Mouse (Mus musculus): ENCODE measurements around the gene Ggt1.
A peak's percentile ranks its signal among the peaks of the same experiment; 100 is the strongest.
"Not testable (repeated sequence)": the region's sequence is repeated elsewhere in the genome, so short reads cannot be mapped to it uniquely, and the experiment has no call there.

The Ggt1 gene

GRCm38 (mm10) chr10:75561071-75561654 is at the start of gene Ggt1:
Gene Ggt1, plus strand, starts transcription at chr10:75561604.
- no peak for DNase-seq (ENCODE audit: low read depth)

DNA sequence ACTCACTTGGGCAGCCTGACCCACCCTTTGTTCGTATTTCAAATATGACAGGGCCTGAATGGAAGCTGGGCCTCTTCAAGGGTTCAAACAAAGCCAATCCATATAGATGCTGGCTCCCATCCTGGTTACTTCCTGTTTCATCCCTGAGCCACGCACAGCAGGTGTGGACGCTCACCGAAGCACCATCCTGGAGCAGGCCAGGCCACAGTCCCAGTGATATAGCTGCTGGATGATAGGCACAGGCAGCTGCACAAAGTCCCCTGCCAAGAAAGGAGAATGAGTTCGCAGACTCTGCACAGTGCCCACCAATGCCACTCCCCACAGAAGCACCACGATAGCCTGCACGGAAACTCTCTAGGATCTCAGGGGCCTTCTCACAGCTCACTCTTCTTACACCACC is 49.5 kb upstream of the Ggt1 start:
- DNase-seq (ENCODE audit: low read depth), result no peak

DNA sequence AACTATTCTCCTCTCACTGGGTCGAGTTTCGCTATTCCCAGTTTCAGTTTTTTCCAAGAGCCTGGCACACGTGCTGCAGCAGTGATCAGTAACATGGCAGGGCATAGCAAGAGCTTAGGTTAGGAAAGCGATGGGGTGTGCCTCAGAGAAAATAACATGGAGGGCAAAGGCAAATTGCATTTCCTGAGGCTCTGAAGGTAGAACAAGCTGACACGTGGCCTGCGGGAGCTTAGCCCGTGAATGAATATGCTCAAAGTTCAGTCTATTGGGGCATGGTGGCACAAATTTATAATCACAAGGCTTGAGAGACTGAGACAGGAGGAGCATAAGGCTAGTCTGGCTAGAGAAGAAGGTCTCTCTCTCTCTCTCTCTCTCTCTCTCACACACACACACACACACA is 48.6 kb upstream of the Ggt1 start:
- no peak for DNase-seq (ENCODE audit: low read depth)

GRCm38 (mm10) chr10:75513306-75514067 is 47.9 kb upstream of the Ggt1 start:
- no peak for DNase-seq (ENCODE audit: low read depth)

DNA sequence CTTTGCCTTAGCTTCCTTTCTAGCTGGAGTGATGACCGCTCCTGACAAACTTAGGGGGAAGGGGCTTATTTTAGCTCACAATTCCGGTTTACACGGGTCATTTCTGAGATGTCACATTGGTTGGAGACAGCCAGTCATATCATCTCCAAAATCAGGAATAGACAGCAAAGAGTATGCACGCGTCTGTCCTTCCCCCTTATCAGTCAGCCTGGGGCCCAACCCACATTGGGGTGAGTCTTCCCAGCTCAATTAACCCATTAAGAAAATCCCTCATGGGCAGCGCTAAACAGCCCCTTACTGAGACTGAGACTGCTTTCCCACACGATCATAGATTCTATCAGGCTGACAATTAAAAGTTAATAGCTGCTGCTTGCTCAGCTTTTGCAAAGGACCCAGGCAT is 47.0 kb upstream of the Ggt1 start:
- no peak for DNase-seq (ENCODE audit: low read depth)

- DNase-seq (ENCODE audit: low read depth), result no peak
These were observed 46.0 kb upstream of the Ggt1 start for GRCm38 (mm10) chr10:75515216-75516037.

- no peak for DNase-seq (ENCODE audit: low read depth)
These were observed 45.2 kb upstream of the Ggt1 start for GRCm38 (mm10) chr10:75516038-75516723.

DNA sequence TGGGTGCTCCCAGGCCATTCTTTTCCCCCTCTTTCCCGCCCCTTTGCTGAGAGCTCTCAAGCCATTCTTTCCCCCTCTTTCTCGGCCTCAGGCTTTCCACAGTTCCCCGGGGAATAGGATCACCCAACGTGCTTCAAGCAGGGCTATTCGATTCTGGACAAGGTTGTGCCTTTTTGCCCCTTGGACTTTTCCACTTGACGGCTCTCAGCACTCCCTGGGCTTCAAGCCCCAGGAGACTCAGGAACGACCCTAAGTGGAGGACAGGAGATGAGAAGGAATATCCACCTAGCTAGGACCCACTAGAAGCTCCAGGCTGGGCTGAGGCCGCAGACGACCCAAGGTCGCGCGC is 44.7 kb upstream of the Ggt1 start:
- DNase-seq (ENCODE audit: low read depth), result peak; percentile 53

GRCm38 (mm10) chr10:75517073-75517757 is 44.2 kb upstream of the Ggt1 start, which contains the start of gene Snrpd3:
Gene Snrpd3, plus strand, starts transcription at chr10:75517551.
- DNase-seq (ENCODE audit: low read depth), result peak; percentile 99

DNA sequence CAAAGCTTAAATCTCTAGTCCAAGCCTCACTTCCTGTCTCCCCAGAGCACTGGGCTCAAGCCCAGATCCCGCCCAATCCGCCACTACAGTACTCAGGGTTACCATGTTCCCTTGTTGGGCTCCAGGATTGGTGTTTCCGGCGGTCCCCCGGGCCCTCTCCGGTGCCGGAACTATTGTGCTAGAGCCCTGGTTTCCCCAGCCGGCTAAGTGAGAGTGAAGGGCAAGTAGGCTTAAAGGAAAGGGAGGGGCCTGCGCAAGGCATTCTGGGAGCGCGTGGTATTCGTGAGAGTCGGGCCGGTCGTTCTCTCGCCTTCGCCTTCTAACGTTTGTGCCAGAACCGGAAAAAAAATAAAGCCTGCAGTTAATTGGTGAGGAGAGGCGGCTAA is 43.7 kb upstream of the Ggt1 start, which contains the start of gene Gucd1:
Gucd1 (minus strand) TSS at position 215 of the 386 bp plus-strand sequence.
- DNase-seq (ENCODE audit: low read depth), result peak; percentile 99

DNA sequence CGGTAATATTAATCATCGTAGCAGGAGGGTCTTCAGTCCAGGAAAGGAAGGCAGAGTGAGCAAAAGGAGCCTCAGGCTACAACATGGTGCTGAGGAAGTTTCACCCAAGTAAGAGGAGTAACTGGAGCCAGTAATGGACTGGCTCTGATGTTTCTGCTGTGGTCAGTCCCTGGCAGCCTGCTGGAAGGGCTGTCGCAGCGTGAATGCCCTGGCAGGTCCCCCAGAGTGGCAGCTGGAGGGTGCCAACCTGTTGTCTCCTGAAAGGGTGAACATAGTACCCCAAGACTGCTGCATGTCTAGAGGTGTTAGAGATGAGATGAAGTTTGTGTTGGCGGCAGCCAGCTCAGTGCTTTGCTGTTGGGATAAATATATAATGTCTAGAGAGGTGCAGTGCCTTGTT is 40.8 kb upstream of the Ggt1 start:
- no peak for DNase-seq (ENCODE audit: low read depth)

- DNase-seq (ENCODE audit: low read depth), result peak; percentile 39
These were observed 39.8 kb upstream of the Ggt1 start for GRCm38 (mm10) chr10:75521643-75522042.

GRCm38 (mm10) chr10:75525450-75525849 is 36.0 kb upstream of the Ggt1 start:
- DNase-seq (ENCODE audit: low read depth), result not testable (repeated sequence)

DNA sequence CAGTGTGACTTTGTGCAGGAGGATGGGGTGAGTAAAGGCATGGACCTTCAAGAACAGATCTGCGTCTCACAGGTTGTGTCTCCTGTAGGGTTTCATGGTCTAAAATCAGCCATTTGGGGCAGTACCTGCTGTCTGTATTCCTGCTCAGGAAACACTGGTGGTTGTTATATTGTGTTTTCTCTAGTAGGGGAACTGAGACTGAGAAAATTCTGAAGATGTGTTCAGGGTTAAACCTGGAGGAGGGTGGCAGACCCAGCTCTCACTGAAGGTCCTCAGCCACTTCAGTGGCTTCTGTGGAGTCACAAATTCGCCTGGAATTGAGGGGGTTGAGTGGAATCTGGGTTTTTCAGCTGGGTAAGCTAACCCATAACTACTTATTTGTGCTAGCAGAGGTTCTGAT is 31.1 kb upstream of the Ggt1 start:
- DNase-seq (ENCODE audit: low read depth), result no peak

- DNase-seq (ENCODE audit: low read depth), result no peak
These were observed 29.8 kb upstream of the Ggt1 start for GRCm38 (mm10) chr10:75531532-75532090.

GRCm38 (mm10) chr10:75534216-75534615 is 27.2 kb upstream of the Ggt1 start:
- DNase-seq (ENCODE audit: low read depth), result no peak

GRCm38 (mm10) chr10:75534934-75535333 is 26.5 kb upstream of the Ggt1 start:
- peak; percentile 33 for DNase-seq (ENCODE audit: low read depth)

DNA sequence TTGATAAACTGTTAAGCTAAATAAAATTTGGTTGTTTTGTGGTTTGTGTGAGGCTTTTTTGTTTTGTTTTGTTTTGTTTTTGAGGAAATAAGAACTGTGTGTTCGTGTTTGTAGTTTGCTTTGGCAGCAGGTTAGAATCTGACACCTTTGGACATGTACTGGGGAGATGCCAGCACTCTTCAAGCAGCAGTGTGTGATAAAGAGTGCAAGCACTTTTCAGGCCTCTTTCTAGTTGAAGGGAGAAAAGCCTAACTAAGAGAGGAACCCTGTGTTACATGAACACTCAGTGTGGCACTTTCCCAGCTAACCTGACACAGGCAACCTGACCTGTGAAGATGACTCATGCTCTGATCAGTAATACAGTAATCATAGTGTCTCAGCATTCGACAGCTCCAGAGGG is 26.0 kb upstream of the Ggt1 start:
- DNase-seq (ENCODE audit: low read depth), result peak; percentile 24

DNA sequence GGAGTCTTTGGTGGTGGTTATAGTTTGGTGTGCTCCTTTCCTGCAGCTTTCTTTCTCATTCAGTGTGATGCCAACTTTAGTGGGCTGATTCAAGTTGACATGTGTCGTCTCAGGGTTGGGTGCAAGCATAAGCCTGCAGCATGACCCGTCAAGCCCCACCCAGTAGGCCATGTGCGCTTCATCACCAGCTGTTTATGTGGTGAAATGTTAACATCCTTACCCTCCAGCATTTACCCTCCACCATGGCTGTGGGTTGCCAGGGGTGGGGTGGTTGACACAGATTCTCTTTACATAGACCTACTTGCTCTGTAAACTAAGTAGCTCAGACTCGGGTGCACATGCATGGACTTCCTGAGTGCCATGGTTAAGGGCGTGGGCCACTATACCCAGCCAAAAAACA is 25.3 kb upstream of the Ggt1 start:
- DNase-seq (ENCODE audit: low read depth), result no peak

DNA sequence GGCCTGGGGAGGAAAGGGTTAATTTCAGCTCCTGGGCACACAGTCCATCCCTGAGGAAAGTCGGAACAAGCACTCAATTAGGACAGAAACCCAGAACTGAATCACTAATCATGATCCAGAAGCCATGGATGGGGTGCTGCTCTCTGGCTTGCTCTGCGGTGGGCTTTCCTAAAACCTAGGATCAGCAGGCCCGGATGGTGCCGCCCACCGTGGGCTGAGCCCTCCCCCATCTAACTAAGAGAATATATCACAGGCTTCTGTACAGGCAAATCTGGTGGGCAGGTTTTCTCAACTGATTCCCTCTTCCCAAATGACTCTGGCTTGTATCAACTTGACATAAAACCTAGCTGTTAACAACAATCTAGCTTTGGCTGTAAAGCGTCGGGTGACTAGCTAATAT is 13.5 kb upstream of the Ggt1 start:
- no peak for DNase-seq (ENCODE audit: low read depth)

DNA sequence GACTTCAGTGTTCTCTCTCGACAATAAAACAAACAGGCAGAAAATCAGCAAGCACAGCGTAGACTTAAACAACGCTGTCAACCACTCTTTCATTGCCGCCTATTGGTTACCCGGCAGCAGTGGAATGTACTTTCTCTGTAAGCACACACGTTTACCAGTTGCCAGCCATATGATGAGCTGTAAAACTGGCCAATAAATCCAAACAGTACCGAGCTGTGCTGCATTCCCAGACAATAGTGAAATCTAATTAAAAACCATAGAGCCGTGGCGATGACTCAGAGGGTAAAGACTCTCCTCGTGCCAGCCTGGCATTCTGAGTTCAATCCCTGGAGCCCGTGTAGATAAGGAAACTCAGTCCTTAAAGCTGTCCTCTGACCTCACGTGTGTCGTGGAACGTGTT is 12.9 kb upstream of the Ggt1 start:
- DNase-seq (ENCODE audit: low read depth), result peak; percentile 62
